Mouse (Mus musculus): ENCODE data around the gene Srsf7.

- no peak for TF ChIP-seq POLR2A (IDR thresholded peaks at IDR 0.05; ENCODE audit: control insufficient read depth, extremely low read depth, insufficient read depth, low read length, poor library complexity)
- TF ChIP-seq CTCF (IDR thresholded peaks at IDR 0.05; ENCODE audit: borderline replicate concordance, control insufficient read depth, extremely low read depth, insufficient read depth, low read length, poor library complexity): no peak
Measured at GRCm38 (mm10) chr17:80255208-80255607, 48.1 kb upstream of the Srsf7 start.

All from thymus, adult 2 months (tissue).